Mouse (Mus musculus) thymus, adult 2 months (tissue): Measurements from ENCODE around the gene Ubox5.

Experiments used
- CTCF ChIP-seq: fragments of 200-500 bp; IDR thresholded peaks from 2 replicates; pipeline ENCODE4 v1.5.1; 2012; ENCODE audit warnings: mild to moderate bottlenecking, control low read depth, low read length, moderate library complexity, borderline replicate concordance; ENCODE audit not compliant: control insufficient read depth, poor library complexity, insufficient read depth; ENCODE audit errors: extremely low read depth
- POLR2A ChIP-seq: fragments of 200-500 bp; IDR thresholded peaks from 2 replicates; pipeline ENCODE4 v1.6.1; 2012; ENCODE audit warnings: mild to moderate bottlenecking, low read length, control low read depth, moderate library complexity; ENCODE audit not compliant: control insufficient read depth, poor library complexity, insufficient read depth; ENCODE audit errors: extremely low read depth

DNA sequence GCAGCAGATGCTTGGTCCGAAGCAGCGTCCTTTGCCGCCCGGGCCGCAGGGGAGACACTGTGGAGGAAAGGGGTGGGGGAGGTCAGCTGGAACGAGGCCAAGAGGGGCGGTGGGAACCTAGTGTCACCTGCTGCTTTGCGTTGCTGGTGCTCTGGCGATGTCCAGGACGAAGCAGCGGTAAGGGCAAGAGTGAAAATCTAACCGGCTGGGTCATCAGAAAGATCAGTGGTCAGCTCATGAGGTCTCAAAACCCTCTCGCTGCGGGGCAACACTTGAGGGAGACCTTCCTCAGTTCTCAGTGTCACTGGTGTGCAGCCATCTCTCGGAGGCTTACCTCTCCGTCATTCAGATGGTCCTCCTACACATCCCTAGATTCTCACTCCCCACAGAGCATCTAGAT, 48.6 kb downstream of the Ubox5 start:
- TF ChIP-seq POLR2A, result no peak
- TF ChIP-seq CTCF, result no peak
